Mouse (Mus musculus) mature B cell (primary cell): ENCODE results near the gene Asb13.

Experiments used
- in situ Hi-C: fragments of 300-500 bp; cut with MboI; formaldehyde crosslinking; loops from 2 replicates; pipeline ENCODE4 v1.14.3; 2019

Gene Asb13

DNA sequence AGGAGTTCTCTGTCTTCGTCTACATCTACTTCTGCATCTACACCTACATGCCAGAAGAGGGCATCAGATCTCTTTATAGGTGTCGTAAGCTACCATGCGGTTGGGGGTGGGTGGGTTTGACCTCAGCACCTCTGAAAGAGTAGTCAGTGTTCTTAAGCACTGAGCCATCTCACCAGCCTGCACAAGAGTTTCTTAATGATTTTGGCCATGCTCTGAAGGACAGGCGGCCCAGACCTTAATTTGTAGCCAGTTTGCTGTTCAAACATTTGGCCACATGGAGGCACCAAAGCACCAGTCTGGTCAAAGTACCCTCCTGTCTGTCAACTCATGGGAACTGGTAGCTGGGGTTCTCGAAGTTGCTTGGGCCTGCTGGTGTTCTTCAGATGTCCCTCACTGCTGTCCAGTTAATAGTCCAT, 31.5 kb downstream of the Asb13 start:
- in situ Hi-C loops: loop anchor here (5.0 kb wide), 1 partner anchor 232 kb away; no protein-coding TSS in a partner anchor

DNA sequence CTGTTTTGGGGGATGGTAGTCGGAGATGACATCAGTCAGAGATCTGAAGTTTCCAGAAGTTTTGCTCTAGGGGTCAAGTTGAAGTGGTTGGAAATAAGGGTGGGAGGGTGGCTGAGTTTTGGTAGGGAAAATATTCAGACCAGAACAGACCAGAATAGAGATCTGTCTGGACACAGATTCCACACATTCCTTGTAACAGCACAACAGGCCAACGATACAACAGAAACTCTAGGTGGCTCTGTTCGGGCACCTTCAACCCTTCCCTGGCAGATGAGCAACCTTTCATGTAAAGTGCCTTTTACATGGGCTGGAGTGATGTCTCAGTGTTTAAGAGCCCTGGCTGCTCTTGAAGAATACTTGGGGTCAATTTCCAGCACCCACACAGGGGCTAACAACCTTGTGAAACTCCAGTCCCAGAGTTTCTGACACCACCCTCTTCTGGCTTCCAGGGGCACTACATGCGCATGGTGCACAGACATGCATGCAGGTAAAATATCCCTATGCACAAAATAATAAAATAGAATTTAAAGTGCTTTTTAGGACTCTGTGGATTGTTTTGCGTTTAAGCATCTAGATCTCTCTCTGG, 33.5 kb downstream of the Asb13 start:
- in situ Hi-C loops: loop anchor here (5.0 kb wide), 1 partner anchor 230 kb away; no protein-coding TSS in a partner anchor

DNA sequence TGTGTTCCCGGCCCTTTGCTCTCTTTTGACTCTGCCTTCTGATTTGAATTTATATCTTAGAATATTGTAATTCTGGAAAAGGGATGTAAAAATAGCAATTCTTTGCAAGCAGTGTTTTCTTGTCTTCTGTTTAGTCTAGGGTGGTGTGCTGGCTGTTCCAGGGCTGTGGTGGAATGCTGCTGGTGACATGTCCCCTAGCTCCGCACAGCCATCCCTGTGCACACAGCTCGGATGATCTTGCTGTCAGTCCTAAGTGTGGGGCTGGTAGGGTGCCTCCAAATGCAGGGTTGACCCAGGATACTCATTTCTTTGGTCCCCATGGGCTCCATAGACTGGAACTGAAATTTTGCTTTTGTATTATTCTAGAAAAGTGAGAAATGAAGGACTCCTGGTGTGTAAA, 34.2 kb downstream of the Asb13 start:
- in situ Hi-C loops: loop anchor here (5.0 kb wide), 1 partner anchor 229 kb away; no protein-coding TSS in a partner anchor

DNA sequence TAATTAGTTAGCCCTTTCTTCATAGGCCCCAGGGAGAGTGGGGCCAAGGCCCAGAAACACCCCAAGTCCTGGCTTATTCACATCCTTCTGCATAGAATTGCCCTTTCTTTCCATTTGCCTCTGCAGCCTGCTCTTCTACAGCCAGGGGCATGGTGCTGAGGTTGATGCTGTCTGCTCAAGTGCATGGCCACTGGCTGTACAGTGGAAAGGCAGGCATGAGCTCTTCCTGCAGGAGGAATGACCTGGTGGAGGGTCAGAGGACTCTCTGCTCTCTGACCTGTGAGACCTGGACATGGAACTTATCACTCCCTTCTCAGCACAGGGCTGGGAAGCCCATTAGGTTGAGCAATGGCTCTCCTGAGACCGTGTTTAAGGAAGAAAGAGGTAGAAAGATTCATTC, 35.8 kb downstream of the Asb13 start:
- in situ Hi-C loops: loop anchor here (5.0 kb wide), 1 partner anchor 228 kb away; no protein-coding TSS in a partner anchor

DNA sequence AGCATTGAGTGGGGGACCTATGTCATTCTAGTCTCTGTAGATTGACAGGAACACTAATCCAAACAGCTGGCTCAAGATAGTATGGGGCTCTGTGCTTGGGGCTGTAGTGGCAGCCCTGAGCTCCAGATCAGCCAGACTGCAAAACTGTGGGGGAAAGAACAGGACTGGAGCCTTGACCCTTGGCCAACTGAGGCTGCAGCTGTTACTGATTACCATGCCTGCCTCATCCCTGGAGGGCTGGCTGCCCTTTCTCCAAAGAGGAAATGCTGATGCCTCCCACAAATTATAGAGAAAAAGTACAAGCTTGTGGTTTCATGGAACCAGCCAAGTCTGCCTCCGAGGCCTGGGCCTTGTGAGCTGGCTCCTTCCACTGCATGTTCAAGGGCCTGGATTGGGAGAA, 36.2 kb downstream of the Asb13 start:
- in situ Hi-C loops: no loop called here

DNA sequence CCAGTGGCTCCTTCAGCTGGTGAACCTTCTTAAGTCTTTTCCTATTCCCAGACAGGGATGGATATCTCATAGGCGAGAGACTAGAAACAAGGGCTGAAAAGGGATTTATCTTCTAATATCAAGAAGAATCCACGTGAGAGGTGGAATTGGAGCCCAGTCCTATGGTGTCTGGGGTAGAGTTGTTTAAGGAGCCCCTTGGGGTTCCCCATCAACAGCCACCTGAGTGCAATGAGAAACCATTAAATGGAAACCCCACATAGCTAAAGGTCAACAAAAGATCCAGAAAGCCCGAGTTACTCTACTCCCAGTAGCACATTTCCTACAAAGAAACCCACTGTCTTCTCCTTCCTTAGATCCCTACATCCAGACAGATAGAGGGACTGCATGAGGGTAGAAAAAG, 39.3 kb downstream of the Asb13 start:
- in situ Hi-C loops: no loop called here

DNA sequence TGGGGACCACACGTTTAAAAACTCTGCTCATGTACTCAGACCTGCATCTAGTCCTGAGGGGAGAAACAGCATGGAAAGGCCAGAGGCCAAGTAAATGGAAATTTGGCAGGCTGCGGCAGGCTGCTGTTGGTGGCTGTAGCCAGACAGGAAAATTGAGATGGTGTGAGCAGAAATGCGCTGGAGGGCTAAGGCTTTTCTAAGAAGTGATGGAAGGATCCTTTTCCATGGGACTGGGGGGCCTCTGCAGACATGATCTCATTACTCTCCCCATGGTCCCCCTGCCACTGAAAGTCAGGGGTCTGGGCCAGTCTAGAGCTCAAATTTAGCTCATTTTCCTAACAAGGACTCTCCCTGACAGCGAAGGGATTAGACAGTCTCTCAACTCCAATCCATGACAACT, 39.8 kb downstream of the Asb13 start:
- in situ Hi-C loops: no loop called here

DNA sequence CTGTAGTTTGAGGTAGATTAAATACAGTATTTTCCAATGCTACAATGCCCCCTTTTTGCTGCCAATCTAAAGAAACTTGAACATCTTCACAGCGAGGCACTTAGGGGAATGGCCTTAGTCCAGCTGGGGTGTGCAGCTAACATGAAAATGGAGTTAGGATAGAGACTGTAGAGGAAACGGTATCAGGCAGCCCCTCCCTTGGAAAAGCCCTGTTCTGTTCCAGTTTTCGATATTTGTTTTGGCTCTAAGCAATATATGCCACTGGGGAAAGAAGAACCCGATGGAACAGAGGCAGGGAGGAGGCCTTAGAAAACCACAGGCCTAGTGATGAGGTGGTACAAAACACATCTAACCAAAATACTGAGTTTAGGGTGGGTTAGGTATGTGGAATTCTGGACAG, 42.0 kb downstream of the Asb13 start:
- in situ Hi-C loops: no loop called here

DNA sequence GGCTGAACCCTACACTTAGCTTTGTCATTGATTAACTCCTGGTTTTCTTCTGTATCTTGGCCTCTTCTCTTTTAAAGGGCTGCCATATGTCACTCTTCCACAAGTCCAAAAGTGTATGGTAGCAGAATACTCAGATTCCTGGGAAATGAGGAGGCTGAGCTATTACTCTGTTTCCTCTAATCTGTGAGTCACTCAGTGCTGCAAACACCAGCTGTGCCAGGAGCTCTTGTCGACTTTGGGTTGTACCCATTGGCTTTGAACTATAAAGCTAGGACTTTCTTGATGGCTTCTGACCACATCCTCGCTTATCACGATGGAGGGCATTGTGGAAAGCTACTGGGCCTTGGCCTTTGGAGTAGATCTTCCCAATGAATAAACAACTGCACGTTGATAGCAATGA, 45.3 kb downstream of the Asb13 start:
- in situ Hi-C loops: no loop called here

- in situ Hi-C loops: no loop called here
Measured at GRCm38 (mm10) chr13:3686306-3686705, 52.5 kb downstream of the Asb13 start.

GRCm38 (mm10) chr13:3694599-3695343, 60.9 kb downstream of the Asb13 start:
- in situ Hi-C loops: no loop called here

- in situ Hi-C loops: no loop called here
Measured at GRCm38 (mm10) chr13:3696977-3697735, 63.3 kb downstream of the Asb13 start.

DNA sequence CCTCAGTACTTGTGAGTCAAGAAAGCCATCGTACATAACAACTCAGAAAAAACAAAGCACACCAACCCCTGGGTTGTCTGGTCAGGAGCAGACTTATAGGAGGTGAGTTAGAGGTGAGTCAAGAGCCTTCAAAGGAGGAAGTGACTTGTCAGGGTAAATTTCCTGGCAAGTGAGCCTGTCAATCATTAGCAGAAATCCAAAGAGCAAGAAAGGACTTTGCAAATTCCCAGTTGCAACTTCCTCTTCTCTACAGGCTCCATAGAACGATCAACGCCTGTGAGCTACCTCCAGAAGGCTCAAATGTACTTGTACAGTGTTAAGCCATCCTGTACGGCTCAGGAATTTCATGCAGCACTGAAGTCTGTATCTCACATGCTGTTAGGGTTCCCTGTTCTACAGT, 66.9 kb downstream of the Asb13 start:
- in situ Hi-C loops: no loop called here
